Mouse (Mus musculus): ENCODE results near the gene Mul1.

GRCm38 (mm10) chr4:138471241-138471640 is 36.8 kb downstream of the Mul1 start:
- TF ChIP-seq CTCF (IDR thresholded peaks at IDR 0.05; ENCODE audit: control insufficient read depth, insufficient read depth, insufficient read length) (no peak), MYOD1 (IDR thresholded peaks at IDR 0.05; ENCODE audit: control insufficient read depth, insufficient read length, low read depth) (no peak), USF1 (IDR thresholded peaks at IDR 0.05; ENCODE audit: low read depth) (no peak), MYOG (IDR thresholded peaks at IDR 0.05; ENCODE audit: control insufficient read depth, extremely low read depth, insufficient read length) (no peak), MAX (IDR thresholded peaks at IDR 0.05) (no peak)
